In the genomic region with DNA sequence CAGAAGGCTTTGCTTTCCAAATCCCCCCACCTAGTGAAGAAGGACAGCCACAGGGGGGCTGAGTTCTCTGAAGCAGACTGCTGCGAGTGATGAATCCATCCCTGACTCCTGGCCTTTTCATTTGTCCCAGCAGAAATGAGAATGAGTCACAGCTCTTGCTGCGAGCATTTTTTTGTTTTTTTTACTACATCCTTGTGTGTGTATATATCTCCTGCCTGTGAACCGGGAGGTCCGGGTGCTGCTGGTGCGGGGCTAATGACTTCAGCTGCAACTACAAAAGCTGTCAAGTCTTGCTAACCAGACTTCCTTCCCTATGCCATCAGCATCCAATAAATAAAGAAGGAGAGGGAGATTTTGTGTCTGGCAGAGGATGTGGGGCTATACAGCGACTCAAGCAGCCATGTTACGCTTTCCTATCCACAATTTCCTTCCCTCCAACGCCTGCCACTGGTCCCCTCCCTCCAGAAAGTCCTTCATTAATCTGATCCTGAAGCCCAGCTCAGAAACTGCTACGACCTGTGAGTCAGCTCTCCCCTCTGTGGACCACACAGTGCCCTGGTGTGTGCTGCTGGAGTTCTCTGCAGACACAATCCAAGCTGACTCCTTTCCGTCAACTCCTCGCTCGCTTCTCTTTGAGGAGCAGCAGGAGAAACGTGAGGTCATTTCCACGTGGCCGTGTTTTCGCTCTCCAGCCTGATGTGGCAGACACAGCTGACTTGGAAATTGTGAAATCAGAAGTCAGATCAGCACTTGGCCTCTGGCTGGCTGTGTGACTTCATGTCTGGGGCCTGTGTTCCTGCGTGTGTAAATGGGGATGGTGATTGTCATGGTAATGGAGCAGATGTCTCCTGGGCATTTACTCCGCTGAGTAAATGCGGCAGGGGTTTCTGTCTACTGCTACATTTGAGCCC, we compare ENCODE assay signal across 8 mouse cellular contexts. TPM values are rescaled to one million over a fixed set of nuclear protein-coding genes. Genes with fewer than 3 reads are reported as not detected.
DNase-seq lines count a peak whose midpoint lies in the region; ATAC-seq and TF ChIP-seq lines count a peak whose summit lies in the region.

No protein-coding gene starts in this region.

- DNase-seq in liver, adult 2 months (ENCODE audit: extremely low read depth, low read depth, low spot score), result peak; percentile 71
- no peak for DNase-seq in liver, embryonic 11.5 days (ENCODE audit: low spot score)
- no peak for DNase-seq in forebrain, embryonic 11.5 days (ENCODE audit: low spot score)
- peak; percentile 72 to 74 for DNase-seq in heart, postnatal 10 days
- peak; percentile 27 to 36 for DNase-seq in kidney, postnatal 36 days
- peak; percentile 61 for DNase-seq in midbrain, embryonic 14.5 days
- DNase-seq in spleen, adult 12 weeks (ENCODE audit: low spot score), result no peak
- DNase-seq in thymus, postnatal 36 days, result no peak

- H3K4me1 ChIP-seq in liver, adult 2 months (ENCODE audit: control insufficient read depth, insufficient read depth, low read length), result peaks cover 2% of the 10 kb centered on the region; the same call in 1 of the 2 replicates
- H3K4me1 ChIP-seq in liver, embryonic 11.5 days (replicated peaks; ENCODE audit: control insufficient read depth, insufficient read depth, low read length), result 0 out of 2 replicates have a peak, but pooled peaks cover 10% of the 10 kb centered on the region
- peaks cover 7% of the 10 kb centered on the region; the same call in 1 of the 2 replicates for H3K4me1 ChIP-seq in forebrain, embryonic 11.5 days (replicated peaks; ENCODE audit: control insufficient read depth, insufficient read depth, low read length)
- peaks cover 16% of the 10 kb centered on the region for H3K4me1 ChIP-seq in midbrain, embryonic 14.5 days (ENCODE audit: control insufficient read depth, insufficient read depth, low read length)

- TF ChIP-seq POLR2A in liver, adult 2 months (IDR thresholded peaks at IDR 0.05; ENCODE audit: extremely low read depth, insufficient read depth, low read length), result no peak

- no peak for ATAC-seq in liver, embryonic 11.5 days (replicated peaks; ENCODE audit: low FRiP score)
- ATAC-seq in forebrain, embryonic 11.5 days (replicated peaks; ENCODE audit: low FRiP score), result 0 out of 2 replicates have a peak, but pooled peaks have one; percentile 27
- ATAC-seq in midbrain, embryonic 14.5 days (ENCODE audit: low FRiP score, low TSS enrichment), result no peak

- no peaks in the 10 kb centered on the region for H3K9me3 ChIP-seq in liver, embryonic 11.5 days (ENCODE audit: control insufficient read depth, low read length)
- H3K9me3 ChIP-seq in forebrain, embryonic 11.5 days (ENCODE audit: control insufficient read depth, low read length), result no peaks in the 10 kb centered on the region
- no peaks in the 10 kb centered on the region for H3K9me3 ChIP-seq in midbrain, embryonic 14.5 days (ENCODE audit: control insufficient read depth, low read length)

- H3K27ac ChIP-seq in liver, adult 2 months (replicated peaks; ENCODE audit: insufficient read depth, low read depth, low read length), result no peak overlapping the region
- H3K27ac ChIP-seq in liver, embryonic 11.5 days (ENCODE audit: low read depth, low read length), result no peak overlapping the region
- H3K27ac ChIP-seq in forebrain, embryonic 11.5 days (ENCODE audit: low read depth, low read length), result peak overlapping the region; percentile 60
- peak overlapping the region; percentile 74 for H3K27ac ChIP-seq in midbrain, embryonic 14.5 days (replicated peaks; ENCODE audit: low read depth, low read length)

- no peaks in the 10 kb centered on the region for H3K27me3 ChIP-seq in liver, adult 2 months (ENCODE audit: control insufficient read depth, insufficient read depth, low read length)
- H3K27me3 ChIP-seq in liver, embryonic 11.5 days (replicated peaks; ENCODE audit: control insufficient read depth, insufficient read depth, low read length), result no peaks in the 10 kb centered on the region
- H3K27me3 ChIP-seq in forebrain, embryonic 11.5 days (ENCODE audit: control insufficient read depth, insufficient read depth, low read length), result no peaks in the 10 kb centered on the region
- H3K27me3 ChIP-seq in midbrain, embryonic 14.5 days (ENCODE audit: control insufficient read depth, insufficient read depth, low read length), result no peaks in the 10 kb centered on the region

- H3K9ac ChIP-seq in liver, adult 2 months (ENCODE audit: low read depth, low read length), result no peak overlapping the region
- no peak overlapping the region for H3K9ac ChIP-seq in liver, embryonic 11.5 days (ENCODE audit: low read depth, low read length)
- H3K9ac ChIP-seq in forebrain, embryonic 11.5 days (ENCODE audit: low read length), result peak overlapping the region; percentile 37
- H3K9ac ChIP-seq in midbrain, embryonic 14.5 days (replicated peaks; ENCODE audit: low read length), result peak overlapping the region; percentile 26; the same call in 1 of the 2 replicates

- WGBS in liver, adult 2 months, result 68% methylated on average over 19 of the region's 19 CpGs
- WGBS in liver, embryonic 11.5 days, result 42% methylated on average over 19 of the region's 19 CpGs
- 40% methylated on average over 19 of the region's 19 CpGs for WGBS in forebrain, embryonic 11.5 days
- WGBS in midbrain, embryonic 14.5 days, result 9% methylated on average over 19 of the region's 19 CpGs

- no peak for TF ChIP-seq CTCF in liver, adult 2 months (IDR thresholded peaks at IDR 0.05; ENCODE audit: low read depth, low read length)

- no peak overlapping the region for H3K4me3 ChIP-seq in liver, adult 2 months (ENCODE audit: insufficient read depth, low read depth, low read length)
- H3K4me3 ChIP-seq in liver, embryonic 11.5 days (ENCODE audit: low read depth, low read length), result no peak overlapping the region
- no peak overlapping the region for H3K4me3 ChIP-seq in forebrain, embryonic 11.5 days (ENCODE audit: low read depth, low read length)
- no peak overlapping the region for H3K4me3 ChIP-seq in midbrain, embryonic 14.5 days (replicated peaks; ENCODE audit: low read depth, low read length)

- no peaks in the 10 kb centered on the region for H3K36me3 ChIP-seq in liver, adult 2 months (ENCODE audit: control insufficient read depth, insufficient read depth, low read length)
- H3K36me3 ChIP-seq in liver, embryonic 11.5 days (ENCODE audit: control insufficient read depth, insufficient read depth, low read length), result no peaks in the 10 kb centered on the region
- H3K36me3 ChIP-seq in forebrain, embryonic 11.5 days (ENCODE audit: control insufficient read depth, insufficient read depth, low read length), result no peaks in the 10 kb centered on the region
- H3K36me3 ChIP-seq in midbrain, embryonic 14.5 days (ENCODE audit: control insufficient read depth, insufficient read depth, low read length), result no peaks in the 10 kb centered on the region

- H3K4me2 ChIP-seq in liver, embryonic 11.5 days, result no peak overlapping the region; the same call in 1 of the 2 replicates
- no peak overlapping the region for H3K4me2 ChIP-seq in forebrain, embryonic 11.5 days (ENCODE audit: low read depth, low read length, severe bottlenecking)
- H3K4me2 ChIP-seq in midbrain, embryonic 14.5 days (ENCODE audit: low read length), result peak overlapping the region; percentile 33

- intact Hi-C loops in heart, postnatal 10 days (cut with DNase I), result no loop called here

- H3K79me2 ChIP-seq in liver, adult 2 months (ENCODE audit: control insufficient read depth, insufficient read depth, low read length), result no peaks in the 10 kb centered on the region

RNA-seq across cellular contexts. Expression of gene Prex1, which starts 16.3 kb away (rescaled TPM):
- total RNA-seq in liver, adult 2 months (2014; rRNA removed), result 2.0 and 3.0 TPM in 2 replicates
- 4.6 and 5.6 TPM in 2 replicates for polyA plus RNA-seq in liver, adult 2 months (2012; rRNA removed)
- polyA plus RNA-seq in liver, embryonic 11.5 days (2014; fragmentation: Nextera tagmentation; extraction: Ambion mirVana), result 16.1 and 16.5 TPM in 2 replicates
- 22.3 and 29.7 TPM in 2 replicates for polyA plus RNA-seq in forebrain, embryonic 11.5 days (2014; fragmentation: Nextera tagmentation; extraction: Ambion mirVana)
- total RNA-seq in heart, postnatal 10 days (2021), result 10 to 100 TPM; 12.1 to 17.7 TPM
- 20.3 and 24.2 TPM in 2 replicates for polyA plus RNA-seq in midbrain, embryonic 14.5 days (2014; fragmentation: Nextera tagmentation; extraction: Ambion mirVana)

Comparison
In these comparisons a context has a peak if more than half of its experiments do, and no peak if none do; other contexts are left out.
1. DNase-seq: peak in liver, adult 2 months (single experiment), heart, postnatal 10 days (2 of 2), kidney, postnatal 36 days (2 of 2) and midbrain, embryonic 14.5 days (single experiment); none in liver, embryonic 11.5 days (single experiment), forebrain, embryonic 11.5 days (single experiment), spleen, adult 12 weeks (single experiment) and thymus, postnatal 36 days (0 of 2).
2. H3K27ac ChIP-seq: peak in forebrain, embryonic 11.5 days (single experiment) and midbrain, embryonic 14.5 days (single experiment); none in liver, adult 2 months (single experiment) and liver, embryonic 11.5 days (single experiment).
3. H3K9ac ChIP-seq: peak in forebrain, embryonic 11.5 days (single experiment) and midbrain, embryonic 14.5 days (single experiment); none in liver, adult 2 months (single experiment) and liver, embryonic 11.5 days (single experiment).